Mouse (Mus musculus) liver, embryonic 15.5 days (tissue): ENCODE results near the gene Strip1. TPM values are rescaled to one million over a fixed set of nuclear protein-coding genes. Genes with fewer than 3 reads are reported as not detected.

ENCODE experiments used
- ATAC-seq: fragments of 200-750 bp; cut with Nextera tagmentation; 2 replicates; pipeline ENCODE4 v1.8.0; 2017; ENCODE audit warnings: moderate number of reproducible peaks, mild to moderate bottlenecking, moderate library complexity; ENCODE audit not compliant: insufficient read depth
- H3K27ac ChIP-seq: fragments of 300-500 bp; sonication (generic); replicated peaks from 2 replicates; pipeline ENCODE4 v1.5.1; 2015; ENCODE audit warnings: mild to moderate bottlenecking, inconsistent platforms
- H3K27me3 ChIP-seq: fragments of 300-500 bp; sonication (generic); 2 replicates; pipeline ENCODE4 v1.6.1; 2015; ENCODE audit warnings: mild to moderate bottlenecking, inconsistent platforms
- H3K36me3 ChIP-seq: fragments of 300-500 bp; sonication (generic); replicated peaks from 2 replicates; pipeline ENCODE4 v1.6.1; 2015; ENCODE audit warnings: moderate library complexity, mild to moderate bottlenecking, inconsistent platforms
- H3K4me1 ChIP-seq: fragments of 300-500 bp; sonication (generic); replicated peaks from 2 replicates; pipeline ENCODE4 v1.6.1; 2015; ENCODE audit warnings: inconsistent platforms
- H3K4me2 ChIP-seq: fragments of 300-500 bp; sonication (generic); 2 replicates; pipeline ENCODE4 v1.6.1; 2015; ENCODE audit warnings: moderate library complexity, mild to moderate bottlenecking, inconsistent platforms
- H3K4me3 ChIP-seq: fragments of 300-500 bp; sonication (generic); replicated peaks from 2 replicates; pipeline ENCODE4 v1.5.1; 2015; ENCODE audit warnings: mild to moderate bottlenecking, inconsistent platforms
- H3K9ac ChIP-seq: fragments of 300-500 bp; sonication (generic); 2 replicates; pipeline ENCODE4 v1.6.1; 2015; ENCODE audit warnings: moderate library complexity, mild to moderate bottlenecking, inconsistent platforms
- H3K9me3 ChIP-seq: fragments of 300-500 bp; sonication (generic); replicated peaks from 2 replicates; pipeline ENCODE4 v1.6.1; 2016; ENCODE audit warnings: inconsistent platforms
- WGBS: fragments of 180-500 bp; shearing (Covaris S2); methylation state at CpG from one replicate; pipeline ENCODE4 v1.1.7; 2015; ENCODE audit warnings: mixed read lengths; ENCODE audit not compliant: insufficient replicate concordance; 5-methylcytosine and 5-hydroxymethylcytosine counted together
- polyA plus RNA-seq: library from polyadenylated mRNA; unstranded; fragments of >200 nt; fragmentation: Nextera tagmentation; extraction: Ambion mirVana; gene quantifications from 2 replicates; pipeline ENCODE4 v1.2.1, GENCODE M21; 2015

The Strip1 gene
- polyA plus RNA-seq, 1 experiment from 2014 or later: 9.6 TPM

GRCm38 (mm10) chr3:107593632-107594031, 37.9 kb downstream of the Strip1 start:
- no peak for ATAC-seq
- 19% methylated on average over 2 of the region's 2 CpGs for WGBS

GRCm38 (mm10) chr3:107591612-107592011, 39.9 kb downstream of the Strip1 start:
- no peak overlapping the region for H3K27ac ChIP-seq
- ATAC-seq: no peak
- H3K27me3 ChIP-seq: peaks cover 98% of the 10 kb centered on the region
- no peak overlapping the region for H3K9ac ChIP-seq
- no peaks in the 10 kb centered on the region for H3K36me3 ChIP-seq
- no peak overlapping the region for H3K4me2 ChIP-seq
- H3K4me1 ChIP-seq: 0 out of 2 replicates have a peak, but pooled peaks cover 10% of the 10 kb centered on the region
- H3K4me3 ChIP-seq: no peak overlapping the region
- WGBS: 33% methylated on average over 1 of the region's 1 CpGs
- H3K9me3 ChIP-seq: no peaks in the 10 kb centered on the region

More at GRCm38 (mm10) chr3:107593632-107594031, 37.9 kb downstream of the Strip1 start:
- Histone ChIP-seq H3K27me3 (peaks cover 98% of the 10 kb centered on the region), H3K9ac (no peak overlapping the region), H3K4me3 (no peak overlapping the region), H3K4me1 (0 out of 2 replicates have a peak, but pooled peaks cover 11% of the 10 kb centered on the region), H3K9me3 (no peaks in the 10 kb centered on the region), H3K36me3 (no peaks in the 10 kb centered on the region), H3K4me2 (no peak overlapping the region), H3K27ac (no peak overlapping the region)

- no peaks in the 10 kb centered on the region for H3K4me1 ChIP-seq
- no peak for ATAC-seq
- peaks cover 98% of the 10 kb centered on the region for H3K27me3 ChIP-seq
- H3K4me3 ChIP-seq: no peak overlapping the region
- H3K9me3 ChIP-seq: no peaks in the 10 kb centered on the region
- H3K27ac ChIP-seq: no peak overlapping the region
- H3K9ac ChIP-seq: no peak overlapping the region
- no peaks in the 10 kb centered on the region for H3K36me3 ChIP-seq
- H3K4me2 ChIP-seq: no peak overlapping the region
- 60% methylated on average over 6 of the region's 6 CpGs for WGBS
These were observed 45.0 kb downstream of the Strip1 start for GRCm38 (mm10) chr3:107586504-107586903.

GRCm38 (mm10) chr3:107583893-107584292, 47.6 kb downstream of the Strip1 start:
- no peaks in the 10 kb centered on the region for H3K36me3 ChIP-seq
- H3K4me3 ChIP-seq: no peak overlapping the region
- peaks cover 100% of the 10 kb centered on the region for H3K27me3 ChIP-seq
- H3K9me3 ChIP-seq: no peaks in the 10 kb centered on the region
- H3K9ac ChIP-seq: no peak overlapping the region
- H3K4me2 ChIP-seq: no peak overlapping the region
- H3K27ac ChIP-seq: no peak overlapping the region
- 15% methylated on average over 1 of the region's 1 CpGs for WGBS
- H3K4me1 ChIP-seq: no peaks in the 10 kb centered on the region
- no peak for ATAC-seq

GRCm38 (mm10) chr3:107582875-107583767, 48.4 kb downstream of the Strip1 start:
- Histone ChIP-seq H3K4me3 (peak overlapping the region; percentile 17), H3K27ac (no peak overlapping the region), H3K9me3 (no peaks in the 10 kb centered on the region), H3K27me3 (peaks cover 99% of the 10 kb centered on the region), H3K36me3 (no peaks in the 10 kb centered on the region), H3K9ac (no peak overlapping the region), H3K4me1 (peaks cover 4% of the 10 kb centered on the region), H3K4me2 (peak overlapping the region; percentile 39)
- 2% methylated on average over 65 of the region's 65 CpGs for WGBS
- ATAC-seq: no peak

GRCm38 (mm10) chr3:107582130-107582874, 49.2 kb downstream of the Strip1 start:
- ATAC-seq: no peak
- H3K27ac ChIP-seq: no peak overlapping the region
- peaks cover 92% of the 10 kb centered on the region for H3K27me3 ChIP-seq
- peak overlapping the region; percentile 17; the same call in 1 of the 2 replicates for H3K4me3 ChIP-seq
- no peak overlapping the region for H3K9ac ChIP-seq
- 3% methylated on average over 18 of the region's 18 CpGs for WGBS
- no peaks in the 10 kb centered on the region for H3K9me3 ChIP-seq
- peaks cover 12% of the 10 kb centered on the region for H3K4me1 ChIP-seq
- H3K36me3 ChIP-seq: no peaks in the 10 kb centered on the region
- H3K4me2 ChIP-seq: peak overlapping the region; percentile 39

- Histone ChIP-seq H3K4me2 (no peak overlapping the region), H3K4me3 (no peak overlapping the region), H3K9ac (no peak overlapping the region), H3K36me3 (no peaks in the 10 kb centered on the region), H3K27ac (no peak overlapping the region), H3K4me1 (peaks cover 12% of the 10 kb centered on the region), H3K27me3 (peaks cover 82% of the 10 kb centered on the region), H3K9me3 (no peaks in the 10 kb centered on the region)
- no peak for ATAC-seq
- 6% methylated on average over 15 of the region's 15 CpGs for WGBS
These were observed 50.1 kb downstream of the Strip1 start for GRCm38 (mm10) chr3:107581103-107582010.

GRCm38 (mm10) chr3:107579466-107579865, 52.0 kb downstream of the Strip1 start:
- WGBS: 4% methylated on average over 4 of the region's 4 CpGs
- no peaks in the 10 kb centered on the region for H3K9me3 ChIP-seq
- peaks cover 12% of the 10 kb centered on the region for H3K4me1 ChIP-seq
- no peak for ATAC-seq
- H3K27ac ChIP-seq: no peak overlapping the region
- no peak overlapping the region for H3K4me2 ChIP-seq
- H3K9ac ChIP-seq: no peak overlapping the region
- no peak overlapping the region for H3K4me3 ChIP-seq
- peaks cover 63% of the 10 kb centered on the region for H3K27me3 ChIP-seq
- no peaks in the 10 kb centered on the region for H3K36me3 ChIP-seq

- H3K4me2 ChIP-seq: no peak overlapping the region
- no peak overlapping the region for H3K9ac ChIP-seq
These were observed 53.6 kb downstream of the Strip1 start for GRCm38 (mm10) chr3:107577810-107578390.

GRCm38 (mm10) chr3:107576807-107577206, 54.7 kb downstream of the Strip1 start:
- no peak for ATAC-seq
- Histone ChIP-seq H3K9me3 (no peaks in the 10 kb centered on the region), H3K4me1 (peaks cover 12% of the 10 kb centered on the region), H3K36me3 (no peaks in the 10 kb centered on the region), H3K27ac (no peak overlapping the region), H3K9ac (no peak overlapping the region), H3K4me3 (no peak overlapping the region), H3K27me3 (peaks cover 37% of the 10 kb centered on the region), H3K4me2 (no peak overlapping the region)
- WGBS: 64% methylated on average over 3 of the region's 3 CpGs

More at GRCm38 (mm10) chr3:107577810-107578390, 53.6 kb downstream of the Strip1 start:
- Histone ChIP-seq H3K27ac (no peak overlapping the region), H3K4me1 (peaks cover 12% of the 10 kb centered on the region), H3K4me3 (no peak overlapping the region), H3K27me3 (peaks cover 48% of the 10 kb centered on the region), H3K36me3 (no peaks in the 10 kb centered on the region), H3K9me3 (no peaks in the 10 kb centered on the region)
- peak; percentile 88 for ATAC-seq
- 12% methylated on average over 3 of the region's 3 CpGs for WGBS
